Mouse (Mus musculus): ENCODE measurements around the gene Slc6a9.

GRCm38 (mm10) chr4:117852152-117852868 is 18.0 kb downstream of the Slc6a9 start:
- TF ChIP-seq CTCF (IDR thresholded peaks at IDR 0.05; ENCODE audit: borderline replicate concordance, insufficient read depth, low read depth, low read length) (no peak), POLR2A (IDR thresholded peaks at IDR 0.05; ENCODE audit: borderline replicate concordance, insufficient read depth, low read length) (no peak)
